Mouse (Mus musculus): ENCODE measurements around the gene Fam227a. TPM values are rescaled to one million over a fixed set of nuclear protein-coding genes. Genes with fewer than 3 reads are reported as not detected.
A peak's percentile ranks its signal among the peaks of the same experiment; 100 is the strongest.

Fam227a gene
- polyA plus RNA-seq, 1 experiment from 2014 or later = 5.2 TPM

GRCm38 (mm10) chr15:79690426-79691022 is 31.8 kb upstream of the Fam227a start, which contains the start of gene Gtpbp1:
Gtpbp1 (plus strand) TSS chr15:79690845.
- WGBS = under 1% methylated on average over 45 of the region's 45 CpGs
- H3K4me1 ChIP-seq = peaks cover 50% of the 10 kb centered on the region
- no peaks in the 10 kb centered on the region for H3K27me3 ChIP-seq
- peak within 1 kb of the TSS; percentile 82 for H3K9ac ChIP-seq (replicated peaks)
- peak within 1 kb of the TSS; percentile 90 for H3K27ac ChIP-seq (replicated peaks)
- peak within 1 kb of the TSS; percentile 87 for H3K4me2 ChIP-seq (replicated peaks)
- H3K36me3 ChIP-seq = 0 out of 2 replicates have a peak, but pooled peaks cover 4% of the 10 kb centered on the region
- peak within 1 kb of the TSS; percentile 87 for H3K4me3 ChIP-seq
- ATAC-seq (replicated peaks) = peak; percentile 98
- H3K9me3 ChIP-seq = no peaks in the 10 kb centered on the region

- peak overlapping the region; percentile 61 for H3K4me2 ChIP-seq (replicated peaks)
- no peaks in the 10 kb centered on the region for H3K27me3 ChIP-seq
- ATAC-seq (replicated peaks) = no peak
- 0 out of 2 replicates have a peak, but pooled peaks cover 1% of the 10 kb centered on the region for H3K36me3 ChIP-seq
- H3K4me1 ChIP-seq = peaks cover 57% of the 10 kb centered on the region
- H3K27ac ChIP-seq (replicated peaks) = peak overlapping the region; percentile 66
- H3K4me3 ChIP-seq = peak overlapping the region; percentile 87
- H3K9ac ChIP-seq (replicated peaks) = 0 out of 2 replicates have a peak overlapping the region, but pooled peaks have one; percentile 18
- WGBS = 15% methylated on average over 24 of the region's 24 CpGs
- H3K9me3 ChIP-seq = no peaks in the 10 kb centered on the region
Measured at GRCm38 (mm10) chr15:79689662-79690425, 31.1 kb upstream of the Fam227a start.

GRCm38 (mm10) chr15:79688268-79688956 is 29.7 kb upstream of the Fam227a start:
- 3% methylated on average over 8 of the region's 8 CpGs for WGBS
- Histone ChIP-seq H3K4me1 (peaks cover 69% of the 10 kb centered on the region), H3K9me3 (no peaks in the 10 kb centered on the region), H3K27me3 (no peaks in the 10 kb centered on the region), H3K4me2 (replicated peaks) (peak overlapping the region; percentile 60), H3K9ac (replicated peaks) (peak overlapping the region; percentile 94), H3K4me3 (peak overlapping the region; percentile 77), H3K27ac (replicated peaks) (peak overlapping the region; percentile 92), H3K36me3 (no peaks in the 10 kb centered on the region)
- no peak for ATAC-seq (replicated peaks)

GRCm38 (mm10) chr15:79687646-79688267 is 29.0 kb upstream of the Fam227a start, which contains the start of gene Josd1:
Josd1 (minus strand) TSS chr15:79687919.
- peaks cover 69% of the 10 kb centered on the region for H3K4me1 ChIP-seq
- peak within 1 kb of the TSS; percentile 77 for H3K4me3 ChIP-seq
- no peaks in the 10 kb centered on the region for H3K9me3 ChIP-seq
- H3K4me2 ChIP-seq (replicated peaks) = peak within 1 kb of the TSS; percentile 60
- under 1% methylated on average over 72 of the region's 72 CpGs for WGBS
- no peaks in the 10 kb centered on the region for H3K36me3 ChIP-seq
- peak within 1 kb of the TSS; percentile 94 for H3K9ac ChIP-seq (replicated peaks)
- peak within 1 kb of the TSS; percentile 92 for H3K27ac ChIP-seq (replicated peaks)
- peak; percentile 49 for ATAC-seq (replicated peaks)
- no peaks in the 10 kb centered on the region for H3K27me3 ChIP-seq

DNA sequence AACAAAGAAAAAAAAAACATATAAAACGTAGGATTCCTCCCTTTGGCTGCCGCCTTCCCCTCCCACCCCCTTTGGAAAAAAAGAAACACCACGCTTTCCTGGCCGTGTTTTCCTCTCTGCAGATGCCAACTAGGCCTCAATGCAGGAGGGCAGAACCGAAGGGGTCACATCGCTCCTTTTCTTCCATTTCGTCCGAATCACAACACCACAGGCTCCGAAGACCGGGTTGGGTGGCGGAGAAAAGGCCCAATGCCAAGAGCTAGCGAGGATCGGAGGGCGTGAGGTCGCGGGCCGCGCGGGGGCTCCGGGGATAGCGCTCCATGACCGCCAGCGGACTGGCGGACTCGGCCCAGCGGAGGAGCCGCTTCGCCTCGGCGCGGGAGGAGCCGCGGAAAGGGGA is 28.4 kb upstream of the Fam227a start:
- WGBS = under 1% methylated on average over 33 of the region's 33 CpGs
- ATAC-seq (replicated peaks) = no peak
- Histone ChIP-seq H3K4me3 (peak overlapping the region; percentile 77), H3K27ac (replicated peaks) (peak overlapping the region; percentile 92), H3K9ac (replicated peaks) (peak overlapping the region; percentile 94), H3K9me3 (no peaks in the 10 kb centered on the region), H3K4me1 (peaks cover 68% of the 10 kb centered on the region), H3K27me3 (no peaks in the 10 kb centered on the region), H3K4me2 (replicated peaks) (peak overlapping the region; percentile 60), H3K36me3 (no peaks in the 10 kb centered on the region)

- H3K9me3 ChIP-seq = no peaks in the 10 kb centered on the region
- H3K27me3 ChIP-seq = no peaks in the 10 kb centered on the region
- H3K36me3 ChIP-seq = no peaks in the 10 kb centered on the region
- H3K9ac ChIP-seq (replicated peaks) = peak overlapping the region; percentile 94
- H3K4me1 ChIP-seq = peaks cover 59% of the 10 kb centered on the region
- peak overlapping the region; percentile 60 for H3K4me2 ChIP-seq (replicated peaks)
- H3K4me3 ChIP-seq = peak overlapping the region; percentile 77
- no peak for ATAC-seq (replicated peaks)
- 16% methylated on average over 15 of the region's 15 CpGs for WGBS
- H3K27ac ChIP-seq (replicated peaks) = no peak overlapping the region
Measured at GRCm38 (mm10) chr15:79686046-79686869, 27.5 kb upstream of the Fam227a start.

DNA sequence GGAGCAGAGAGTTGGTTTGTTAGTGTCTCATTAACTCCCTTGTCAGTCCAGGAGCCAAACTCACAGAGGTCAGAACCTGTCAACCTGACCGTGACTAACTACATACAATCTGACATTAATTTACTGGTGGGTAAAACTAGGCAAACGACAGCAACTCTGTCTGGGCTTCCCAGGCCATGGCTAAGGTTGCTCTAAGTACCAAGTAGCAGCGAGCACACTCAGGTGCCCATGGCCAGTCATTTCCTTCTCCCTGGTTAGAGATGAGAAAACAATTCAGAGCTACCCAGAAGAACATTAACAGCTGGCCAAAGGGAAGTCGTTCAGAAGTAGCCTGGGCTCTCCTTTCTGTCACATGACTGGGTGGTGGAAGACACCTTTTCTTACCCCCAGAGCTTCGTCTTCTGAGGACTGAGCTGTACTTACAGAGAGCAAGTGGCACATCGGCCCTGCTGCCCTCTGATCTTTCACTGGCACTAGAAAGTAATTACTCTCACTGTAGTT is 26.4 kb upstream of the Fam227a start:
- Histone ChIP-seq H3K9me3 (no peaks in the 10 kb centered on the region), H3K4me3 (peak overlapping the region; percentile 77), H3K9ac (replicated peaks) (peak overlapping the region; percentile 23), H3K4me2 (replicated peaks) (peak overlapping the region; percentile 60), H3K4me1 (peaks cover 58% of the 10 kb centered on the region), H3K27me3 (no peaks in the 10 kb centered on the region), H3K27ac (replicated peaks) (no peak overlapping the region), H3K36me3 (no peaks in the 10 kb centered on the region)
- ATAC-seq (replicated peaks) = no peak
- WGBS = 50% methylated on average over 6 of the region's 6 CpGs

- H3K27me3 ChIP-seq = no peaks in the 10 kb centered on the region
- H3K36me3 ChIP-seq = no peaks in the 10 kb centered on the region
- H3K4me2 ChIP-seq (replicated peaks) = peak overlapping the region; percentile 60
- WGBS = 60% methylated on average over 6 of the region's 6 CpGs
- peak overlapping the region; percentile 77 for H3K4me3 ChIP-seq
- no peak overlapping the region for H3K27ac ChIP-seq (replicated peaks)
- peak overlapping the region; percentile 23; the same call in 1 of the 2 replicates for H3K9ac ChIP-seq (replicated peaks)
- ATAC-seq (replicated peaks) = no peak
- peaks cover 54% of the 10 kb centered on the region for H3K4me1 ChIP-seq
- H3K9me3 ChIP-seq = no peaks in the 10 kb centered on the region
Measured at GRCm38 (mm10) chr15:79684616-79685015, 25.9 kb upstream of the Fam227a start.

DNA sequence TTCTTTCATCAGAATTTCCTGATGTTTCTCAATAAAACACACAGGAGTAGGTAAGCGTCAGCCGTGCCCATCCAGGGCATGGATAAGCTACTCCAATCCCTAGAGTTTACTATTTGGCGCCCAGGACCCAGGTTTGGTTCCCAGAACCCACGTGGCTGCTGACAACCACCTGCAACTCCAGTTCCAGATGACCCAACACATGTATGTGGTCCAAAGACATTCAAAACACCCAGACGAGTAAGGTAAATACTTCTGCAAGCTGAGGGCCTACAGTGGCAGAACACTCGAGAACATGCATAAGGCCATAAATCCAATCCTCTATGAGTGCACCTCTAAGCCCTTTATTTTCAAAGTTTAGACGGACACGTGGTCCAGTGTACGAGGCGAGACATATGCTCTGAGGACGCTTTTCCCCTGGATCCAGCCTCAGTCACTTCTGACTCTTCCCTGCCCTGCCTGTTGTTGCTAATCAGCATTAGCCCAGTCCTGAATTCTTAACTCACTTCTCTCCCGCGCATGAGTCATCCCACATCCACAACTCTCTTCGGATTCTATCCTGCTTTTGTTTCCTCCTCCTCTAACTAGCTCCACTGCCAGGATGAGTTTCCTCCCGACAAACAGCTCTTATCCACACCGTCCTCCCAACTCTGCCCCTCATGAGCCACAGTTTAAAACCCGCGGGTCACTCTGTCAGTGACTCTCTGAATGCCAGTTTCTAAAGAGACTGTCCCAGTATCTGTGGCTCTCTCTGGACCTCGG is 25.1 kb upstream of the Fam227a start:
- peaks cover 52% of the 10 kb centered on the region for H3K4me1 ChIP-seq

GRCm38 (mm10) chr15:79683146-79683545 is 24.4 kb upstream of the Fam227a start:
- 90% methylated on average over 6 of the region's 6 CpGs for WGBS

More for the DNA sequence above, 25.1 kb upstream of the Fam227a start:
- Histone ChIP-seq H3K4me3 (peak overlapping the region; percentile 77), H3K4me2 (replicated peaks) (peak overlapping the region; percentile 60), H3K9ac (replicated peaks) (peak overlapping the region; percentile 23; the same call in 1 of the 2 replicates), H3K9me3 (no peaks in the 10 kb centered on the region), H3K36me3 (no peaks in the 10 kb centered on the region), H3K27me3 (no peaks in the 10 kb centered on the region), H3K27ac (replicated peaks) (no peak overlapping the region)
- ATAC-seq (replicated peaks) = no peak
- WGBS = 75% methylated on average over 19 of the region's 19 CpGs

More at GRCm38 (mm10) chr15:79683146-79683545, 24.4 kb upstream of the Fam227a start:
- ATAC-seq (replicated peaks) = no peak
- Histone ChIP-seq H3K4me2 (replicated peaks) (no peak overlapping the region), H3K36me3 (no peaks in the 10 kb centered on the region), H3K9me3 (no peaks in the 10 kb centered on the region), H3K9ac (replicated peaks) (0 out of 2 replicates have a peak overlapping the region, but pooled peaks have one; percentile 13), H3K27me3 (no peaks in the 10 kb centered on the region), H3K4me3 (no peak overlapping the region), H3K27ac (replicated peaks) (no peak overlapping the region), H3K4me1 (peaks cover 47% of the 10 kb centered on the region)
